Mouse (Mus musculus) embryonic fibroblast, embryonic 13.5 days (primary cell): Measurements from ENCODE around the gene Pax6.

Experiments used
- CTCF ChIP-seq: IDR thresholded peaks from 2 replicates; pipeline ENCODE4 v1.5.1; 2011; ENCODE audit warnings: mild to moderate bottlenecking, control low read depth, low read length, moderate library complexity, borderline replicate concordance; ENCODE audit not compliant: insufficient read depth
- POLR2A ChIP-seq: IDR thresholded peaks from 2 replicates; pipeline ENCODE4 v1.6.1; 2011; ENCODE audit warnings: low read depth, mild to moderate bottlenecking, control low read depth, low read length, moderate library complexity

DNA sequence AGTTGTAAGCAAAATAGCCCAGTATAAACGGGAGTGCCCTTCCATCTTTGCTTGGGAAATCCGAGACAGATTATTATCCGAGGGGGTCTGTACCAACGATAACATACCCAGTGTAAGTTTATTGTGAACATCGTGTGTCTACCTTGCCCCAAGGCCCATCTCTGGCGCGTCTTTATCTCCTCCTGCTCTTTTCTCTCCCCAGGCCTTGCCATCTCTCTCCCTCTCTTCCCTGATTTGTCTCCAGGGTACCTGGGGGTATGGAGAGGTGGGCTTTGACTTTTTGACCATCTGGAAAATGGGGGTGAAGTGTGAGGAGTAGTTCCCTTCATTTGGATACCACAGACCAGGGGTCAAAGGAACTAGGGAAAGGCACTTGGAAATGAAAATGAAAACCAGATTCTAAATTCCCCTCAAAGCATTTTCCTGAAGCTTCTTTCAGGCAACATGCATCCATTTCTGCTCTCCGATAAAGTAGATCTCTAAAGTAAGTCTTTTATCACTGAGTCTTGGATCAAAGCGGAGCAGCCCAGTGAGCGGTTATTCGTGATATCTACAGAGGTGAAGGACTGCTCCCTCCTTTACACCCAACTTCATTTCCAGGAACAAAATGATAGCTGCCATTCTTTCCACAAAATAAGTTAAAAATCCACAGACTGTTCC is 16.4 kb downstream of the Pax6 start:
- no peak for TF ChIP-seq CTCF
- no peak for TF ChIP-seq POLR2A
